ENCODE assay signal across 10 mouse cellular contexts in genomic region chrX:162345497-162346143, GRCm38 (mm10).
DNase-seq lines count a peak whose midpoint lies in the region; ATAC-seq lines count a peak whose summit lies in the region.
"Had no signal": no experiment of that assay in that cellular context is flagged by ENCODE, and none has a peak within 500 bp of the region (broad histone marks: within the 10 kb centered on the region; RNA-seq: fewer than 3 reads in every experiment).

No protein-coding gene starts in this region.

- WGBS in embryonic facial prominence, embryonic 14.5 days: 52% methylated on average over 3 of the region's 3 CpGs
- WGBS in embryonic facial prominence, embryonic 10.5 days: 75% methylated on average over 3 of the region's 3 CpGs
- 69% methylated on average over 3 of the region's 3 CpGs for WGBS in hindbrain, embryonic 16.5 days

- peak; percentile 59 for ATAC-seq in embryonic facial prominence, embryonic 14.5 days (ENCODE audit: low read depth)
- no peak for ATAC-seq in hindbrain, embryonic 16.5 days
- ATAC-seq: midbrain, embryonic 16.5 days had no signal

- H3K27ac ChIP-seq in embryonic facial prominence, embryonic 14.5 days (replicated peaks; ENCODE audit: low read depth, low read length): no peak overlapping the region
- no peak overlapping the region for H3K27ac ChIP-seq in embryonic facial prominence, embryonic 10.5 days (replicated peaks)
- H3K27ac ChIP-seq in hindbrain, embryonic 16.5 days (ENCODE audit: low read depth, low read length): no peak overlapping the region
- H3K27ac ChIP-seq: liver, embryonic 13.5 days had no signal

- H3K4me2 ChIP-seq in embryonic facial prominence, embryonic 14.5 days (ENCODE audit: low read depth, low read length): no peak overlapping the region
- no peak overlapping the region for H3K4me2 ChIP-seq in hindbrain, embryonic 16.5 days (ENCODE audit: low read length)
- H3K4me2 ChIP-seq: liver, embryonic 13.5 days had no signal

- H3K9me3 ChIP-seq in embryonic facial prominence, embryonic 14.5 days (ENCODE audit: control insufficient read depth, low read length): no peaks in the 10 kb centered on the region
- H3K9me3 ChIP-seq in embryonic facial prominence, embryonic 10.5 days: no peaks in the 10 kb centered on the region
- no peaks in the 10 kb centered on the region for H3K9me3 ChIP-seq in hindbrain, embryonic 16.5 days (ENCODE audit: control insufficient read depth, low read length)
- H3K9me3 ChIP-seq: liver, embryonic 13.5 days had no signal

- H3K9ac ChIP-seq in embryonic facial prominence, embryonic 14.5 days (ENCODE audit: low read depth, low read length): no peak overlapping the region
- no peak overlapping the region for H3K9ac ChIP-seq in hindbrain, embryonic 16.5 days (ENCODE audit: low read depth, low read length)
- H3K9ac ChIP-seq: liver, embryonic 13.5 days had no signal

- no peaks in the 10 kb centered on the region for H3K4me1 ChIP-seq in embryonic facial prominence, embryonic 14.5 days (ENCODE audit: control insufficient read depth, insufficient read depth, low read length)
- no peaks in the 10 kb centered on the region; the same call in 1 of the 2 replicates for H3K4me1 ChIP-seq in embryonic facial prominence, embryonic 10.5 days
- no peaks in the 10 kb centered on the region for H3K4me1 ChIP-seq in hindbrain, embryonic 16.5 days (ENCODE audit: control insufficient read depth, insufficient read depth, low read depth, low read length)
- H3K4me1 ChIP-seq: liver, embryonic 13.5 days had no signal

- no peak overlapping the region for H3K4me3 ChIP-seq in embryonic facial prominence, embryonic 14.5 days (ENCODE audit: low read depth, low read length)
- H3K4me3 ChIP-seq in embryonic facial prominence, embryonic 10.5 days: no peak overlapping the region
- H3K4me3 ChIP-seq in hindbrain, embryonic 16.5 days (ENCODE audit: low read length): no peak overlapping the region
- H3K4me3 ChIP-seq: liver, embryonic 13.5 days had no signal

- H3K27me3 ChIP-seq in embryonic facial prominence, embryonic 14.5 days (replicated peaks; ENCODE audit: control insufficient read depth, insufficient read depth, low read length): no peaks in the 10 kb centered on the region; the same call in 1 of the 2 replicates
- H3K27me3 ChIP-seq in embryonic facial prominence, embryonic 10.5 days (replicated peaks; ENCODE audit: low read depth, poor library complexity, severe bottlenecking): peaks cover 96% of the 10 kb centered on the region
- H3K27me3 ChIP-seq in hindbrain, embryonic 16.5 days (replicated peaks; ENCODE audit: control insufficient read depth, insufficient read depth, low read length): 0 out of 2 replicates have a peak, but pooled peaks cover 2% of the 10 kb centered on the region

- peak; percentile 57 for DNase-seq in embryonic facial prominence, embryonic 14.5 days (ENCODE audit: low spot score)
- no peak for DNase-seq in embryonic facial prominence, embryonic 10.5 days (ENCODE audit: low spot score)
- peak; percentile 4 for DNase-seq in lung, postnatal 36 days
- no peak for DNase-seq in lung, postnatal 14 days
- DNase-seq in cerebellum, postnatal 14 days: peak; percentile 65 to 76
- DNase-seq in kidney, postnatal 14 days: peak; percentile 3
- DNase-seq in thymus, adult 18-20 months: no peak
- DNase-seq: liver, embryonic 13.5 days had no signal

- H3K36me3 ChIP-seq in embryonic facial prominence, embryonic 14.5 days (ENCODE audit: control insufficient read depth, insufficient read depth, low read length): no peaks in the 10 kb centered on the region
- H3K36me3 ChIP-seq in embryonic facial prominence, embryonic 10.5 days (replicated peaks): no peaks in the 10 kb centered on the region
- H3K36me3 ChIP-seq in hindbrain, embryonic 16.5 days (ENCODE audit: control insufficient read depth, insufficient read depth, low read length): no peaks in the 10 kb centered on the region
- H3K36me3 ChIP-seq: liver, embryonic 13.5 days had no signal

Comparison
In these comparisons a context has a peak if more than half of its experiments do, and no peak if none do; other contexts are left out.
1. DNase-seq: peak in embryonic facial prominence, embryonic 14.5 days (single experiment), lung, postnatal 36 days (single experiment), cerebellum, postnatal 14 days (2 of 2) and kidney, postnatal 14 days (single experiment); none in embryonic facial prominence, embryonic 10.5 days (single experiment), lung, postnatal 14 days (single experiment) and thymus, adult 18-20 months (0 of 2).